Mouse (Mus musculus): ENCODE measurements around the gene Adam21. TPM values are rescaled to one million over a fixed set of nuclear protein-coding genes. Genes with fewer than 3 reads are reported as not detected.
"Not testable (repeated sequence)": the region's sequence is repeated elsewhere in the genome, so short reads cannot be mapped to it uniquely, and the experiment has no call there.

The Adam21 gene
- total RNA-seq (2021) = not detected
- not detected in 2 replicates for polyA plus RNA-seq (2012; rRNA removed)
- long read RNA-seq = 0 reads

DNA sequence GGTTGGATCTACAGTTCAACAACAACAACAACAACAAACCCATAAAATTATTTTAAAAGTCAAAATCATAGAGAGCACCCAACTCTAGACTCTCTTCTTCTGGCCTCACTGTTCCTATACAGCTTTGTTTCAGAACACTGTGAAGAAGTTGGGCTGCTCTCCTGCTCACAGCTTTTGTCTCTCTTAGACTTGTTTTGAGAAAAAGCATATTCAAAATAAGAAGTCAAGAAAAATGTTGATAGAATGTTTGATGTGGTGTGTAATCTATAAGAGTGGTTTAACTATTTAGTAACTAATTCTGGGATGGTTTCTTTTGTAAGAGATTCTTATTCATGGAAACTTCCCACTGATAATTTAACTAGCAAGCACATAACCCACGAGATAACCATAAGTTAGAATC is at the start of gene Adam21:
TSS of gene Adam21 (minus strand) at position 101 of the 400 bp plus-strand sequence.
- DNase-seq = no peak

DNA sequence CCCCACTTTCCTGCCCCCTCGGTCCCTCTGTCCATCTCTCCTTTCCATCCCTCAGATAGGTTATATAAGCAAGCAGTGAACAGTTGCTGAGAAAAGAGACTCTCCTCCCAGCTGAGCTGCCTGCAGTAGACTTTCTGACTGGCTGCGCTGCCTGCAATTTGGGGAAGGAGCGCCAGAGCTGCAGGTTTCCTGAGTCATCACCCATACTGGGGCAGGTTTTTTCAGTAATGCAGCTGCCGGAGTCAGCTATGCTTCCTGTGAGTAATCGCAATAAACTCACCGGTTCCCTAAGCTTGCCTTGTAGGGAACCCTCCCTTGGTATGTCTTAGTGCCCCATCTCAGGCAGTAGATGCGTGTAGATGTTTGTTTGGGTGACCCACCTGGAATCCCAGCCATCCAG is 48.7 kb upstream of the Adam21 start:
- no peak for DNase-seq

DNA sequence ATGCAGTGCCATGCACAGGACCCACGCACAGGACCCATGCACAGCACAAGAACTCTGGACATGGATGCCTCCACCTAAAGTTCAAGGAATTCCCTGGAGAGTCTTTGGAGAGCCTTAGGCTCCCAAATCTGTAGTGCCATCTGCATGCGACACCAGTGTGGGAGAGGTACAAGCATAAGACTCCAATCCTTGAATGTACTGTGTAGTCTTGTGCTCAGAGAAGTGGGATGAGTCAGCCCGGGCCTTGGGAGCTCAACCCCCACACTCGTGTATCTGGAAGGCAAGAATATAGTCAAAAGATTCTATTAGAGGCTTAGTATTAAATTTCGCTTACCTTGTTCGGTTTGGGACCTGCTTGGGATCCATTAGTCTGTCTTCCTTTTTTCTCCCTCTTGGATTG is 47.5 kb upstream of the Adam21 start:
- DNase-seq = no peak

DNA sequence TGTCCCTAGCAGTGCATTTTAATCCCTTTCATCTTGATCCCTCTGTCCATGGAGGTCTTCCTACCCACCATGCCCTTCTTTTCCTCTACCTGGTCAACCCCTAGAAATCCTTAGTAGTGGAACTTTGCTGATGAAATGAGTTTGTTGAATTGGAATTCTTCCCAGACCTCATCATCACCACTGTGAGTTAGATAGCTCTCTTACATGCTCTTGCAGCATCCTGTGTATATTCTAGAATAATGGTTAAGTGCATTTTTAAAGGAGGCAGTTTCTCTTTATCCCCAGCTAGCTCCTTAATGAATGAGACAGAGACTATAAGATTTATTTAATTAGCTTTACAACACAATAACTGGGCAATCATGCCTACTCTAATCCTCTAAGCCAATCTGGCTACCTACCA is 41.2 kb upstream of the Adam21 start:
- no peak for DNase-seq

DNA sequence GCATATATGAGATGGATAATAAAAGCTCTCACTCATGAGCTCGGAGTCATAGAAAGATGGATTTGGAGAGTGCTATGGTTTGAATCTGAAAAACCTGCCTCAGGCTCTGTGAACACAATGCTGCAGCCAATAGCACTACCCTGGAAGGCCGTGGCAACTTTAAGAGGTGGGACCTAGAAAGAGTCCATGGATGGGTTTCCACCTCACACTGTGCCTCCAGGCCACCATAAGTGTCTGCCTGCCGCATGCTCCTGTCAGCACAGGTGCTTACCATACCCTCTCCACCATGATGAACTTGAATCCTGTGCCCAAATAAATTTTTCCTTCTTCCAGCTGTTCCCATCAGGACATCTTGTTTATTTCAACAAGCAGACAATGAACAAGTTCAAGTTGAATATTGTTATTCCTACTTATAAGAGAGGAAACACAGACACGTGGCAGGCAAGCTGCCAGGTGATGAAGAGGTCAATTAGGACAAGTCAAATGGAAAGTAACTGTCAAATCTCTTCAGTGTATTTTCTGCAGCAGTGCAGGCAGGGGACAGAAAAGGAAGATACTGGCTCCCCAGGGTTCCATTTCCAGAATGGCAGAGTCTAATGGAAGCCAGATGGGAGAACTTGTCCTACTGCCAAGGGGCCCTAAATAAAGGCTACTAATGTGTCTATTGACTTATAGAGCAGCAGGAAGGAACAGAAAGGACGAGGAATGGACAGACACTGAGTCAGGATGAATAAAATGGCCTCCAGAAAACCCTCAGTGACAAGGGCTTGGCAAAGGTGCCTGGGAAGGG is 36.9 kb upstream of the Adam21 start:
- DNase-seq = no peak

DNA sequence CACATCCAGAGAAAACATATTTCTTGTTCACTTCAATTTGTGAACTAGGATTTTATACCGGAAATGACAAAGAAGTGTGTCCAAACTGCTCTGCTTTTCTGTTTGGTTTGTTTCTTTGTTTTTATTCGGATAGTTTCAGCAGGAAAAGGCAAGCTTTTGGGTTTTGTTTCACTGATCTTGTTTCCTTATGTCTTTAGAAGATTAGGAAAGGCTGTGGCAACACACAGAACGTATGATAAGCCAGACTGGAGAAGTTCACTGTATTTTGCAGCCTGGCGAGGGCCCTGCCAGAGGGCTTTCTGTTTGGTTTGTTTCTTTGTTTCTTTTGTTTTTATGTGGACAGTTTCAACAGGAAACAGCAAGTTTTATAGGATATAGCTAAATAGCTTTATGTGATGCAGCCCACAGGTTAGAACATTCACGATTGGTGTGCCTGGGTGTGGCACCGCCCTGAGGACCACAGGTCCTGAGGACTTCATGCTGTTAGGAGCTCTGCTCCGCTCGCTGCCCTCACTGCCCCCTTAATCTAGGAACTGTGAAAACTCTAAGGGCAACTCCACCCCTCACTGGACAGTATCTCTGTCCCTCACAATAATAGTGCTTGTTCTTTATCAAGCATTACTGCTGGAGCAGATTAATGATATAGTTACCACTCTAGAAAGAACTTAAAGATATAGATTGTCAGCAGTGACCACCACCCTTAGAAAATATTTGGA is 28.4 kb upstream of the Adam21 start:
- DNase-seq = no peak

DNA sequence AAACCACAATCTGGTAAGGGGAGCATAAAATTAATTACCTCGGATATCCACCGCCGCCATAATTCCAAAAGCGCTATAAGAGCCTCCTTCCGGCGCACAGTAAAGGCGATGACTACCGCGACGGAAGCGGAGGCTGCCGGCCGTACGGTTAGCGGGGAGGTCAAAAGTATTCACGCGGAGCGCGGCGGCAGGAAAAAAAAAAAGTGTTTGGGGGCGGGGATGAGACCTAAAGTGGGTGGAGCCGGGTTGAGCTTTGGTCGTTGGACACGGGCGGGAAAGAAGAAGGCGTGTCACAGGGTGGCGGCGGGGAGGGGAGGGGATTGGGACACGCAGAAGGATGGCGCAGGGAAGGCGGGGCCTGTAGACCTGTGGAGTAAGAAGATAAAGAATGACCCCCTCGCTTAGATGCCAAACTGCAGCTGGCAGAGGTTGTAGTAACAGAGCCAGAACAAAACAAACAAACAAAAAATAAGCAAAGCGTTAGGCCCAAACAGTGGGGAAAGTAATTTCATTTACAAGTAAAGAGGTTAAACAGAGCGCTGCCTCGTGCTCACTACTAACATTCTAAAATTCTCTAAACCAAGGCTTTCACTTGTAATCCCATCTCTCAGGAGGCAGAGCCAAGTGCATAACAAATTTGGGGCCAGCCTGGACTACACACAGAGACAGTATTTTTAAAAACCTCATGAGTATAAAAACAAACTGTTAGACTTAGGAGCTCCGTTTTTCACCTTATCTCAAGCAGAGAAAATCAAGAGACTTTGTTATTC is 26.8 kb upstream of the Adam21 start, which contains the start of gene Med6:
TSS of gene Med6 (minus strand) at position 107 of the 770 bp plus-strand sequence.
- peak; percentile 95 for DNase-seq

DNA sequence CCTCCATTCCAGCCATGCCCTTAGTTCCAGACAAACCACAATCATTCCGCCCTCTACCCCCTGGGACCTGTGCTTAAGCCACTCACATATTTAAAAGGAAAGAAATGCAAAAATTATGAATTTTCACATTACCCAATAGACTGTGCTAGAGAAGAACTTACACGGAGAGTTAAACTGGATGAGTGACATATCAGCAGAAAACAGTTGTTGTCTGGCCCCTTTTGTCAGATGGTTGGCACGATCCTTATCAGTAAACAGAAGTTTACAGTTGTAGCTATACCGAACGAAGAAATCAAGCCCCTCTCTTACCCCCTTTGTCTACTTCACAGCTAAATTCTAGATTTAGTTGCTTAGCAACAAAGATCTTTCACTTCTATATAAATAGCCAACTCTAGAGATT is 343 bp downstream of the Adam21 start:
- no peak for DNase-seq

DNA sequence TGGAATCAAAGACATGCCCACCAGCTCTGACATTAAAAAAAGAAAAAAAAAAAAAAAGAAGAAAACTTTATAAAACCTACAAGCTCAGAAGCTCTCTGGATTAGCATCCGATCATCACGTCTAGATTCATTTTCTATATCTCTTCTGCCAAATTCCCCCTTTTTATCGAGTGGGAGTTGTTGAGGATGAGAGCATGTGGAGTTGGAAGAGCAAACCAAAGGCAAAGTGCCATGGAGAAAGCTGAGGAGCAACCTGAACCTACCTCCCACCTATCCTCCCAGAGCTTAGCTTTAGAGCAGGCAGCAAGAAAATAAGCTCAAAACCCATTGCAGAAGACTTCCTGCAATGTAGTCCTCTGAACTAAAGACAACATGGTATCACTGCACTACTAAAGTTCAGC is 4.1 kb downstream of the Adam21 start:
- DNase-seq = no peak

DNA sequence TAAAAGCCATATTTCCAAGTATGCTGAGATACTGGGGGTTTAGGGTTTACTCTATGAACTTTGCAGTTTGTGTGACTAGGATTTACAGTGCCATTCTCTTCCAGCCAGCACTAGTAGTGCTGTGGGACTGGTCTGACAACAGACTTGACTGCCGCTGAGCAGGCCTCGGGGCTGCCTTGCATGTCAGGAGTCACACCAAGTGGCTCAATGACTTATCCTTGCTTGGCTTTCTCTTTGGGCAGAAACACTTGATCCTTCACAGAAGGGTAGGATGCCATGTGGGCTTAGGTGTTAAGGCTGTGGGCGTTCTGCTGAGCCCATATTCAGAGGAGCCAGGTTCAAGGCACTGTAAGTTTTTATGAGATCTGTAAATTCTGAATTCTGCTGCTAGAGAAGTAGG is 19.0 kb downstream of the Adam21 start:
- no peak for DNase-seq

DNA sequence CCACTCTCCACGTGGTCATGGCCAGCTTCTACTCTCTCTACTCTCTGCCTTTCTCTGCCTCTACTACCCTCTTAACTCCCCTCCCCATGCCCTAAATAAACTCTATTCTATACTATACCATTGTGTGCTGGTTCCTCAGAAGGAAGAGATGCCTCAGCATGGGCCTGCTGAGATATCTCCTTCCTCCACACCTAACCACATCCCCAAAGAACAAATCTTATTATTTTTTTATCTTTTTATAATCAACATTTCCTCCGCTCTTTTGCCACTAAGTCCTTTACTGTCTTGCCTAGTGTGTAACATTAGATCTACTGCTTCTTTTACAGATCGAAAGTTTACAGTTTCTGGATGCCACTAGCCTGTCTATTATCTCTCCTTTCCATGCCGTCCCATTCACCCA is 21.1 kb downstream of the Adam21 start:
- DNase-seq = no peak

DNA sequence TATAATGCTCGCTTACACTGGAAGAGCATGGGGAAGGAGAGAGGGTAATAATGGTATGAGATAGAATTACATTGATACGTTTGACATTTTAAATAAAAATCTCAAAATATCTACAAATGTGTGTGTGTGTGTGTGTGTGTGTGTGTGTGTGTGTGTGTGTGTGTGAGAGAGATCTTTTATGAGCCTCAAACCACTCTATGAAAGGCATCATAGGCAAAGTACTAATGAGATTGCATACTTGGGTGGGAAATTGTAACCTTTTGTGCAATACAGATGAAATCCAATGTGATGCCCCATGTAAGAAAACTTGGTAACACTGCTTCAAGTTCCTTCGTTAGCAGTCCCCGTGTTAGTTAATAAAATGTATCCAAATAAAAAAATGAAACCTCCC is 35.2 kb downstream of the Adam21 start:
- no peak for DNase-seq

DNA sequence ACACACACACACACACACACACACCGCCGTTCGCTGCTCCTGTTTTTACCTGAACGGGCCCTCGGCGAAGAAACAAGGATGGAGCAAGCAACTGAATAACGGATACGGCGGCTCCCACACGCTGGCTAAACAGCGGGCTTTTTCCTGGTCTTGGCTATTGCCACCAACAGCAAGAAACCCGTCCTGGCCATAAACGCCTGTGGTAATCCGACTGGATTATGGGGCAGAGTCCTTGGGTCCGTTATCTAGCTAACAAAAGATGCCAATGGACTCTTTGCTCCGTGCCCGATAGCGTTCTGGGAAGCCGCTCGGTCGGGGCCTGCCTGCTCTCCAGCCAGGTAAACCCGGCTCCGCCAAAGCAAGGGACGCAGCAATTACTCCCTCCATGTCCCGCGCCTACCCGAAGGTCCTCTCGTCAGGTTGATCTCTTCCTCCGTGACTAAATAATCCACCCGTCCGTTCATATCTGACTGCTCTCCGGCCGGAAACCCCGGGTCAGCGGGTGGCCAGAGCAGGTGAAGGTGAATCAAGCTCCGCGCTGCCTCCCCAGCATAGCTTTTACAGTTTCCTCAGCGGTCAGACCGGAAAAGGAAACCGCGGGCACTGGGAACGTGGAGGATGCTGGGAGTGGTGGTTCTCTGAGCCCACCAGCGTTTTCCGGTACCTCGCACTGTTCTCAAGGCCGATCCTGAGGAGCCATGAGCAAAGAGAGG is 35.8 kb downstream of the Adam21 start, which contains the start of the genes Gm20498 and Synj2bp:
TSS of gene Gm20498 (minus strand) at position 590 of the 713 bp plus-strand sequence.
TSS of gene Synj2bp (minus strand) at position 596 of the 713 bp plus-strand sequence.
- DNase-seq = peak; percentile 91

DNA sequence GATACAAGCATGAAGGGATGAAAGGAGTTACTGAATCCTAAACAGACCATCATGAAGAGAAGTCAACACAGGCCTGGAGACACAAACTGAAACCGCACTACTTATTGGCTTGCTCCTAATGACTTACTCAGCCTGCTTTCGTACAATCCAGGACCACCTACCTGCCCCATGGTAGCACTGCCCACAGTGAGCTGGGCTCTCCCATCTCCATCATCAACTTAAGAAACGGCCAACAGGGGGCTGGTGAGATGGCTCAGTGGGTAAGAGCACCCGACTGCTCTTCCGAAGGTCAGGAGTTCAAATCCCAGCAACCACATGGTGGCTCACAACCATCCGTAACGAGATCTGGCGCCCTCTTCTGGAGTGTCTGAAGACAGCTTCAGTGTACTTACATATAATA is 37.7 kb downstream of the Adam21 start:
- DNase-seq = not testable (repeated sequence)

Other genes starting within 250 kb of the Adam21 start
- 1 to 10 TPM in 1 of 2 experiments, under 1 TPM in 1; 0.52 to 1.8 TPM for gene Slc8a3, start 235.3 kb downstream of the Adam21 start, total RNA-seq (2021)
- 0.41 and 0.42 TPM in 2 replicates for gene Slc8a3, start 235.3 kb downstream of the Adam21 start, polyA plus RNA-seq (2012; rRNA removed)
- 1 to 10 TPM in 1 of 2 experiments, under 1 TPM in 1; 0.83 to 1.4 TPM for gene Gm4787, start 189.0 kb downstream of the Adam21 start, total RNA-seq (2021)
- 0.10 and 0.16 TPM in 2 replicates for gene Gm4787, start 189.0 kb downstream of the Adam21 start, polyA plus RNA-seq (2012; rRNA removed)
- gene Adam4, start 146.5 kb downstream of the Adam21 start, total RNA-seq (2021) = 1 to 10 TPM; 1.3 to 1.8 TPM
- 0.21 TPM in 1 of 2 replicates, not detected in the other for gene Adam4, start 146.5 kb downstream of the Adam21 start, polyA plus RNA-seq (2012; rRNA removed)
- gene Cox16, start 83.3 kb downstream of the Adam21 start, total RNA-seq (2021) = 100 to 1,000 TPM in 1 of 2 experiments, 10 to 100 TPM in 1; 92.5 to 102 TPM
- gene Cox16, start 83.3 kb downstream of the Adam21 start, polyA plus RNA-seq (2012; rRNA removed) = 79.1 and 90.6 TPM in 2 replicates
- 10 to 100 TPM; 25.9 to 40.9 TPM for gene Gm20498, start 35.6 kb downstream of the Adam21 start, total RNA-seq (2021)
- 2.4 and 5.1 TPM in 2 replicates for gene Gm20498, start 35.6 kb downstream of the Adam21 start, polyA plus RNA-seq (2012; rRNA removed)
- 10 to 100 TPM; 34.4 to 34.7 TPM for gene Synj2bp, start 35.6 kb downstream of the Adam21 start, total RNA-seq (2021)
- 9.8 and 16.2 TPM in 2 replicates for gene Synj2bp, start 35.6 kb downstream of the Adam21 start, polyA plus RNA-seq (2012; rRNA removed)
- 10 to 100 TPM; 22.3 to 27.3 TPM for gene Med6, start 26.5 kb upstream of the Adam21 start, total RNA-seq (2021)
- gene Med6, start 26.5 kb upstream of the Adam21 start, polyA plus RNA-seq (2012; rRNA removed) = 1.2 and 1.4 TPM in 2 replicates
- gene Ttc9, start 62.8 kb upstream of the Adam21 start, total RNA-seq (2021) = 1 to 10 TPM; 3.7 to 3.8 TPM
- gene Ttc9, start 62.8 kb upstream of the Adam21 start, polyA plus RNA-seq (2012; rRNA removed) = 0.73 TPM in 2 replicates
- gene Map3k9, start 212.7 kb upstream of the Adam21 start, total RNA-seq (2021) = 1 to 10 TPM in 1 of 2 experiments, under 1 TPM in 1; 0.81 to 4.2 TPM
- 1.3 and 2.1 TPM in 2 replicates for gene Map3k9, start 212.7 kb upstream of the Adam21 start, polyA plus RNA-seq (2012; rRNA removed)

All from adrenal gland, adult 2 months (tissue).